In genomic region chr11:57271687-57272086, GRCm38 (mm10) we compare ENCODE assay signal across 14 mouse cellular contexts.
A peak's percentile ranks its signal among the peaks of the same experiment; 100 is the strongest.
DNase-seq lines count a peak whose midpoint lies in the region.
"Had no signal": no experiment of that assay in that cellular context is flagged by ENCODE, and none has a peak within 500 bp of the region (broad histone marks: within the 10 kb centered on the region; RNA-seq: fewer than 3 reads in every experiment).

No protein-coding gene starts in this region.

- DNase-seq in left cerebral cortex, adult 11 months (ENCODE audit: low spot score) = peak; percentile 67
- no peak for DNase-seq in left cerebral cortex, postnatal 4 days
- peak; percentile 55 for DNase-seq in layer of hippocampus, adult 9-10 months (ENCODE audit: low spot score)
- peak; percentile 20 to 42 for DNase-seq in left cerebral cortex, postnatal 10 days (ENCODE audit: extremely low spot score in 1 of 2, low spot score in 2 of 2)
- peak; percentile 74 to 82 for DNase-seq in right cerebral cortex, postnatal 36 days (ENCODE audit: low spot score in 2 of 2)
- DNase-seq in adrenal gland, postnatal 14 days = no peak
- DNase-seq in kidney, postnatal 4 days = no peak
- no peak for DNase-seq in heart, postnatal 25 days (ENCODE audit: low spot score)
- DNase-seq: adrenal gland, postnatal 25 days; cerebellum, adult 9-10 months; gastrocnemius, adult 2 months; heart, adult 11 months; kidney, adult 2 months; lung, adult 2 months had no signal

- intact Hi-C loops in left cerebral cortex, postnatal 4 days (cut with DNase I) = no loop called here
- intact Hi-C loops in left cerebral cortex, postnatal 10 days (cut with DNase I) = no loop called here
- intact Hi-C loops in heart, postnatal 25 days (cut with DNase I) = no loop called here

Comparison
In these comparisons a context has a peak if more than half of its experiments do, and no peak if none do; other contexts are left out.
1. DNase-seq: peak in left cerebral cortex, adult 11 months (single experiment), layer of hippocampus, adult 9-10 months (single experiment), left cerebral cortex, postnatal 10 days (2 of 2) and right cerebral cortex, postnatal 36 days (2 of 2); none in left cerebral cortex, postnatal 4 days (single experiment), adrenal gland, postnatal 14 days (single experiment), kidney, postnatal 4 days (0 of 2) and heart, postnatal 25 days (single experiment).